Mouse (Mus musculus): ENCODE measurements at regions not wholly inside any gene's neighbourhood (a gene's known extent, or its start where the extent isn't known, plus 50 kb on each side); places are given as distances from the start of the nearest gene placed in this dataset.

DNA sequence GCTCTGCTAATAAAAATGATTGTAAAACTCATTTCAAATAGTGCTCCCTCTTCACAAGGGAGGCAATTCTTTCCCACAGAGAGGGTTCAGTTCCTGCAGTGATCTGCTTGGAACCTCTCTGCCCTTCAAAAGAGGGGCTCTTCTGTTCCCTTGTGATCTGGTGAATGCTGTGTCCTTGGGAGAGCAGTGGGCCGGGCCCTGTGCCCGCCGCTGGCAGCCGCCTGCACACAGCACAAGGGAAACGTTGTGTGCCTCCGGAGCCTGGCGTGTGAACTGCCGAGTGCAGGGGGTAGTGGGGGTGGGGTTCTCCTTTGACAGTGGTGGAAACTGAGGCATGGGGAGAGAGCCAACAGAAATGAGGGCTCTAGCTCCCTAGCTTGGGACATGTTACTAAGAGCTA lies 54.4 kb upstream of the Csrp1 start:
- peak in 1 of 2 experiments; percentile 78 for DNase-seq (ENCODE audit: low spot score in 2 of 2)

DNA sequence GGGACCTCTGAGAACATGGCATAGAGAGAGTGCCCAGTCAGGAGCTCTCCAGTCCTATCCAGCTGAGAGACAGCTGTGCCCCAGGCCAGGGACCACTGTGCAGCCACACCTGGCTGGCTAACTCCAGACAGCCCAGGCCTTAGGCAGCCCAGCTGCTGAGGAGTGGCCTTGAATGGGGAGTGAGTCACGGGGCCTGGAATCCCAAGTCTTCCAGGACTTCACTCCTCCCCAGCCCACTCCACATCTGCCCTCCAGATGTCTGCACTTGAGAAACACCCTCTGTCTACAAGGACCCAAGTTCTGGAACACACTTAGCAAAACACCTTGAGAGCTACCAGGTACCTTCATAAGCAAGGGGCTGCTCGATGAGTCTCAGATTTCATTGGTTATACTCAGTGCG lies 51.5 kb upstream of the Csrp1 start:
- DNase-seq (ENCODE audit: low spot score in 2 of 2) = no peak

- no peak for DNase-seq (ENCODE audit: low spot score in 2 of 2)
These were observed 50.9 kb upstream of the Csrp1 start for GRCm38 (mm10) chr1:135668951-135669350.

DNA sequence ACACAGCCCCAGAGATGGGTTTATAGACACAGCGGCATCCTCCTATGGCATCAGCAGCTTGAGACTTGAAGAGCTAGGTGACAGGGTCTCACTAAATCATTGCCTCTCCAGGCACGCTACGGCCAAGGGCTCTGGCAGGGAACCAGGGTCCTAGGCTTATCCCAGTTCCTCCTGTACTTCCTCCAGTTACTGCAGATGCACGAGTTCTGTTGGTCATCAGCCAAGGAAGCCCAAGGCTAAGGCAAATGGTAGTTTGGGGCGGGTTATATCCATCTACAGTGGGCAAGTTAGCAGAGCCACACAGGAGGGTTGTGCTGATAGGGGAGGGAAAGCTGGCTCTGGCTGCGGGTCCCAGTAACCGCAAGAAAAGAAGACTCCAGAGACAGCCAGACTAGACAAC lies 50.1 kb upstream of the Csrp1 start:
- DNase-seq (ENCODE audit: low spot score in 2 of 2) = no peak

All from left cerebral cortex, adult 8-10 months (tissue).